Mouse (Mus musculus) frontal cortex, adult (tissue): ENCODE results near the gene Arhgef2.
"Not testable (repeated sequence)": the region's sequence is repeated elsewhere in the genome, so short reads cannot be mapped to it uniquely, and the experiment has no call there.

ENCODE experiments used
- ATAC-seq: cut with Nextera tagmentation; 2 replicates; pipeline ENCODE4 v1.9.2; 2017; ENCODE audit warnings: mild to moderate bottlenecking, moderate library complexity, mixed read lengths; ENCODE audit not compliant: low TSS enrichment

Arhgef2 gene

DNA sequence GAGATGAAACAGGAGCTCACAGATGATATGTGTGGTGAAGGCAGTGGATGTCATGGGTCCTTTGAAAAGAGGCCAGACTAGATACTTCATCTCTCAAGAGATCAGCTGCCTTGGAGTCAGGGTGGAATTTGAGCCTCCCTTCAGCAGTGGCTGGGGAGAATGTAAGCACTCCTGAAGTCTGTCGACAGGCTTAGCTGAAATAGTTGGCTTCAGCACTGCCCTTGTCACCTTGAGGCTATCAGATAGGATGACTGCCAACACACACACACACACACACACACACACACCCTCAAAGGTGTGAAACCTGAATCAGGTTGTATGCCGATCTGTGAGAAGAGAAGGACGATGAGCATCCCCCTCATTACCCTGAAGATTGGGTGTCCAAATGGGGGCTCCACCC, 14.7 kb upstream of the Arhgef2 start:
- no peak for ATAC-seq

- ATAC-seq = peak; percentile 52; the same call in 1 of the 2 replicates
These were observed 13.6 kb upstream of the Arhgef2 start for GRCm38 (mm10) chr3:88591950-88592731.

- no peak for ATAC-seq
These were observed 12.7 kb upstream of the Arhgef2 start for GRCm38 (mm10) chr3:88592942-88593576.

DNA sequence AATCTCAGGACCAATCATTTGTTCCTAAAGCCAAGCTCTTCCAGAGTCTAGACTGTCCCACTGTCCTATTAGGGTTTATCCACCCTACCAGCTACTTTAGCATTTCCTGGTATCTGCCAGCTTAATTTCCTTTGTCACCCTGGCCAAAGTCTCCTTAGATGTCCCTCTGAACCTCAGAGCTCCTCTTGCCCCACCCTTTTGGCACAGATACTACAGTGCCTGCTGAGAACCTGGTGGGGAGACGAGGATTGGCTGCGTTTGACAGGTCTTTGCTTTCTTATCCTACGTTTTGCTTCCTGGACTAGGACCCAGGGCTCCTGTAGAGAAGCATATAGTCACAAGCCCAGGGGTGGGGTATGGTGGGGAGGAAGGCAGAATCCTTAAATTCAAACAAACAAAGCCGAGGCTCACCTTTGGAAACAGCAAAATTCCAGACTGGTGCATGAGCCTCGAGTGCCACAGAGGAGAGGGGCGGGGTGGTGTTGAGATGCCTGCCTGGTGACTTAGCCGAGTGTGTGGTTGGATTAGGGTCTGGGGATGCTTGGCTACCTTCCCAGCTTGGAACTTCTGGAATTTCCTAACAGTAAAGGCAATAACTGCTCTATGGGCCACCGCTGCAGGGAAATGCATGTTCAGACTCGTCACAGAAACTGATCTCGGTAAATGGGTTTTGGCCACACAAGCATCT, 11.7 kb upstream of the Arhgef2 start:
- no peak for ATAC-seq

DNA sequence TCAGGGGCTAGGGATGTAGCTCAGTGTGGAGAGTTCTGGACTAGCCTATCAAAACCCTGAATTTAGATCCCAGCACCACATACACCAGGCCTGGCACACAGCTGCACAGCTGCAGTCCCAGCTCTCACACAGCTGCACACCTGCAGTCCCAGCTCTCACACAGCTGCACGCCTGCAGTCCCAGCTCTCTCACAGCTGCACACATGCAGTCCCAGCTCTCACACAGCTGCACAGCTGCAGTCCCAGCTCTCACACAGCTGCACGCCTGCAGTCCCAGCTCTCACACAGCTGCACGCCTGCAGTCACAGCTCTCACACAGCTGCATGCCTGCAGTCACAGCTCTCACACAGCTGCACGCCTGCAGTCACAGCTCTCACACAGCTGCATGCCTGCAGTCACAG, 9.2 kb upstream of the Arhgef2 start:
- ATAC-seq = not testable (repeated sequence)

- no peak for ATAC-seq
These were observed 3.3 kb upstream of the Arhgef2 start for GRCm38 (mm10) chr3:88602466-88602865.

- no peak; the same call in 1 of the 2 replicates for ATAC-seq
These were observed 2.0 kb upstream of the Arhgef2 start for GRCm38 (mm10) chr3:88603714-88604161.

- no peak for ATAC-seq
These were observed 903 bp upstream of the Arhgef2 start for GRCm38 (mm10) chr3:88604863-88605262.

DNA sequence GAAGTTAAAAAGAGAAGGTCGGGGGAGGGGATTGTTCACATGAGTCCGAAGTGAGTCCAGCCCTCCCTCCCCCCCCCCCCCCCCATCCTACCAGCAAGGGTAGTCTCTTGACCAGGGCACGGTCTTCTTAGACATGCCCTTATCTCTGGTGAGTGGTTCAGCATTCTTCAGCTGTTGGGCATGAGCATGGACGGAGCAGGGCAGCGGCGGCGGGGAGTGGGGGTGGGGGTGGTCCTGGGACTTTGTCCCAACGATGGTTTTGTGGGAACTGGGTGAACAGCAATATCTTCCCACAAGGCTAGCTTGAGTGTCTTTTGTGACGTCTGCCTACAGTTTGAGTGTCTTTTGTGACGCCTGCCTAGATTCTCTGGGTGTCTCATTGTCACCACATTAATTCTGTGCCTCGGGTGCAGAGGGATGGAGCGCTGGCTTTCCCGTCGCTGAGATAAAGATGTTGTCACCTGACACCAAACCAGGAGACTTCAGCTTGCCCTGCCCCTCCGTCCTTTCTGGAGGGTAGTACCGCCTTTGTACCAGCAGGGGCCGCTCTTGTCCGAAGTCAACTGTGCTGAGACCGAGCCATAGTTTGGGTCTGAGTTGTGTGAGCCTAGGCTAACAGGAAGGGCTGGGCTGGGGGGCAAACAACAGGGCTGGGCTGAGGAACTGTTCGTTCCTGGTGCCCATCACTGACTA, 1.4 kb downstream of the Arhgef2 start:
- peak; percentile 87 for ATAC-seq

- ATAC-seq = peak; percentile 57; the same call in 1 of the 2 replicates
These were observed 2.0 kb downstream of the Arhgef2 start for GRCm38 (mm10) chr3:88607758-88608138.

DNA sequence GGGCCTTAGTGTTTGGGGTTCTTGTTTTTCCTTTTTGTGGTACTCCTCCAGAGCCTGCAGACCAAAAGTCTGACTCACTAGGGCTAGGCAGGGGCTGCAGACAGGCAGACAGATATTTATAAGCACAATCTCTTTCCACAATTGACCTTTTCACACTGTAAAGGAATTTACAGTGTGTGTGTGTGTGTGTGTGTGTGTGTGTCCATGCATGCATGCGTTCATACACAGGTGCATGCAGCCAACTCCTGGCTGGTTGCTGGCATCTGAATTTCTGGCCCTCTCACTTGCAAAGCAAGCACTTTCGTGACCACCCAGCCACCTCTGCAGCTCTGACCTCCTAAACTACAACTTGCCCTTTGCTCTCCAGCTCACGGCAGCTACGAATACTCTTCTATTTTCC, 3.3 kb downstream of the Arhgef2 start:
- ATAC-seq = no peak

GRCm38 (mm10) chr3:88614418-88614817, 8.7 kb downstream of the Arhgef2 start:
- no peak for ATAC-seq

DNA sequence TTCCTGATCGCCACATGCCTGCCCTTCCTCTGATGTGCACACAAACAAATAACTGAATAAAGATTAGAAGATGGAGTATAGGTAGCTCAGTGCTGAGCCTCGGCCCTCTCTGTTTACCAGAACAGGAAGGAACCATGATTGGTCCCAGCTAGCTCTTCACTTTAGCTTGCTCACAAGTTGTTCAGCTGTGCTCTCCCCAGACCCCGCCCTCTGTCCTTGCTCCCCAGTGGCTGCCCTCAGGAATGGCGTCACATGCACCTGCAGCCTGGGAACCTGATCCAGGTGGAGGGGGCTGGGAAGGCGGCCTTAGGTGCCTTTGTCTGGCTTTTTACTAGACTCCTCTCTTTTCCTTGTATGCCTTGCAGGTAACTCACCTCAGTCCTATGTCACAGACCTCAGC, 9.4 kb downstream of the Arhgef2 start:
- no peak for ATAC-seq

GRCm38 (mm10) chr3:88615902-88616391, 10.2 kb downstream of the Arhgef2 start:
- no peak for ATAC-seq

DNA sequence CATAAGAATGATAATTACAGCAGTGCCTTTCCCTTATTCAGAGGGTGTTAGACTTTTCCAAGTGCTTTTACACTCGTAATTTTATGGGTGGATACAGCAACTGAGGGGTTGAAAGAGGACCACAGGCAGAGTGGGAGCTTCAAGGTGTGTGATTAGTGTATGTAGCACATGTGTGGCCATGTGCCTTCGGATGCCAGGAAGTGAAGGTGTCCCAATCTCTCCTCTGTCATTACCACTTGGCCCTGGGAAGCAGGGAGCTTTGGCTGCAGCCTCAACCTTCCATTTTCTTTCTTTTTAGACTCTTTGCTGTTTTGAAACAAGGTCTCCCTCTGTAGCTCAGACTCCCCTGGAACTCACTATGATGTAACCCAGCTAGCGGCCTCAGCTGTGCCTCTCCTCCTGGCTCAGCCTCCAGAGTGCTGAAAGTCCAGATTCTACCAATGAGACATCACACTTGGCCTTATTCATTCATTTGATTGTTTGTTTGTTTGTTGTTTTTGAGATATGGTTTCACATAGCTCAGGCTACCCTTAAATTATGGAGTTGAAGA, 11.3 kb downstream of the Arhgef2 start:
- ATAC-seq = no peak

- no peak for ATAC-seq
These were observed 12.5 kb downstream of the Arhgef2 start for GRCm38 (mm10) chr3:88618074-88618871.

DNA sequence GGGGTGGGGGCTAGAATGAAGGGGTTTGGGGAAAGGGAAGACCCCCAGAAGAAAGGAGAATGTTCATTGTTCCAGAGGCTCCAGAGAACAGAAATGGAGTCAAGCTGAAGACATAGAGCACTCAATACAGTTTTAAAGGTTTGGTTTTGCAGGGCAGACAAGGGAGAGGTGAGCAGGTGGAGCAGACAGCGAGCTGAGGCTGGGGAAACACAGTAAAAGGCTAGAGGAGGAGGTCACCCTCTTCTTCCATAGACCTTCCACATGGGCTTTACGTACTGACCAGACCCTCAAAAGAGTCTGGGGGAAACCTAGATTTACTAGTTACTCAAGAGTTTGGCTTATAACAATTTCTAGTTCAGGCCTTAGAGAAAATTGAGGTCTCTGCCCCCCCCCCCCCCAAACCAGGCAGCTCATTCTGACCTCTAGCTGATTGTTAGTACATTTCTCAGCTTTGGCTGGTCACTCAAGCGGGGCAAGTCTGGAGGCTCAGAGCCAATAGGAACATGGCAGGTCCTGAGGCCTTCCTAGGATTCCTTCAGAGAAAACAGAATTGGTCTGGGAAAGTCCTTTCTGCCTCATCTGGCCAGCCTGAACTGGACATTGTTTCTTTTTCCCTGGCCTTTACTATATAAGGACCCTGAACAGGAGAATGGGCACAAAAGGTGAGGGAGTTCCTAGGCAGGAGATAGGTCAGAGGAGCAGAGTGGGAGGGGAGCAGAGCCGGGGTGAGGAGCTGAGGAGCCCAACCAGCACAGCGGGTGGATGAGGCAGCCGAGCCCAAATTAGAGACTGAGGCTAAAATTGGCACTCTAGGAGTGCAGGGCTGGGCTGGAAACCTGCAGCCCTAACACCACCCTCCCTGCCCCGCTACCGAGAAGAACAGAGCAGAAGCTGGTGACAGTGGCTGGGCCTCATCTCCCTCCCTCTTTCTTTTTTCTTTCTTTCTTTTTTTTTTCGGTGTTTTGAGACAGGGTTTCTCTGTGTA, 13.6 kb downstream of the Arhgef2 start:
- ATAC-seq = no peak

DNA sequence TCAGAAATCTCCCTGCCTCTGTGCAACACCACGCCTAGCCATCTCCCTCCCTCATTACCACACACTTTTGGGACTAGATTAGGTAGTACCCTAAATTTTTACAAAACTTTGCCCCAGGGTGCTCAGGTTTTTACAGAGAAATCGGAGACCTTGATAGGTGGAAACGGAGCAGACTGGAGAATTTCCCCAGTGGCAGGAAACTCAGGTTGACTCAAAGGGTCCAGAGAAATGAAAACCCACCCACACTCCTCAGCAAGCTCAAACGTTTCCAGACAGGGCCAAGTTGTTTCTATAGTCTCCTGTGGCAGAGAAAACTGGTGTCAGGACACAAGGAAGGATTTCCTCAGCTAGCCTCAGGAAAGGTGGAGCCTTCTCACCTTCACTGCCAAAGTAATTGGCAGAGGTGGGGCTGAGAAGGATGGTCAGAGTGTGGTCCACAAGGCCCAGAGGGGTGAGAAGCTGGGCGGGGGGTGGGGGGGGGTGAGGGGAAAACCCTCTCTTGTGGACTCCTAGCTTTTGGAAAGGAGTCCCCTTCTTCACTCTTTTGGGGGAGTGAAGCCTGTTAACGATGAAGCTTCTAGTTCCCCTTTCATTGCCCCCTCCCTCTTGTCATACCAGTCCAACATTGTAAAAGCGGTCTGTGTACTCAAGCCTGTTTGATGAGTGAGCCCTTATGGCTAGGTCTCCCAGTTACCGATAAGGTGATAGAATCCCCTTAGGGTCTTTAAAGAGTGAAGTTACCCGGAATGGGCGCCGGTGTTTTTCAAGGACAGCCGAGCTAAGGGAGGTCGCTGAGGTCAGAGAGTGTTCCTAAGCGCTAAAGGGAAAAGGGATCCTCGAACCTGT, 14.6 kb downstream of the Arhgef2 start:
- ATAC-seq = no peak
